Mouse (Mus musculus): ENCODE data around the gene Dlgap3.

Dlgap3 gene

DNA sequence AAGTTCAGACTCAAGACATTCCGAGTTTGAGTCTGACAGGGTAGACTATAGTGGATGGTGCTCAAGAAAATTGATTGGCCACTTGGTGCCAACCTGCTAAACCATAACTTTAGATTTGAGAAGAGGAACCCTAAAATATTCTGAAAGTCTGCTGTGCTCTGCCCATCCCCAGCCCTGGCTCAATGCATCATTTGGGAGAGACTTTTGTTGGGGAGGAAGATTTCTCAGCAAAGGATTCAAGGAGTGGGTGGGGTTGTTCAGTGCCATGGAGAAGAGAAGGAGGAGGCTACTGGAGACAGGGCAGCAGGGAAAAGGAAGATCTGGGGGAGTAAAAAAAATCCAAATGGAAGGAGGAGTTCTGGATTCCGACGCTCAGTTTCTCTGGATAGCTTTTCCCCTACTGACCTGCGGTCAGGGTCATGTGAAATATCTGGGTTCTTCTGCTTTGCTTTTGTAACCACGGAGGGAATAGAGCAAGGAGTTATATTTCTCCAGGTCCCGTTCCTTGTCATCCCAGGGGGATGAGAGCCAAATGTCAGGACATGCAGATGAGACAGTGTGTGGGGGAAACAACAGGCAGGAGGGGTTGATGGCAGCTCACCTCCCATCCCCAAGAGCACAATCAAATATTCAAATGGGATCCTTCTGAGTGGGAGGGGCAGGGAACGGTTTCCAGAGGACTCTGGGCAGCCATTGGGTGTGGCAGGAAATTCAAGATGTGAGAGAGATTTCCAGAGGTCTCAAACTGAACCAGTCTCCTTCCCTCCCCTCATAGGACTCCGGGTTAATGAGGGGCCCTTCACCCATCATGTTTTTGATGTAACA lies 5.3 kb downstream of the Dlgap3 start:
- no peak for DNase-seq (ENCODE audit: low spot score in 2 of 2)

DNA sequence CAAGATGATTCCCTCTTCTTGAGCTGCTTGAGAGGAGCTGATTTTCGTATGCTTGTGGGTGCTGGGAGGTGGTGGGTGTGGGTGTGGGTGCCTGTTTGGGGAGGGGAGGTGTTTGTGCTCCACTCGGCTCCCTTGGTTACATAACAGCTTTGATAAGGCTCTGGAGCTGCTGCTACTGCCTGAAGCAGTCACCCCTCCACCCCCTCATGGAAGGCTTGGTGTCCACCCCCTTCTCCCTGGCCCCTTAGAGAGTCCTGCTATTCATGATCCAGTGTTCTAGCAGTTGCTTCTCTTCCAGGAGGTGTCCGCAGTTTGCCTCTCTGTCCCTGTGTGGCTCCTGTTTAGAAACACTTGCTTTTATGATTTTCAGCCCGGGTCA lies 5.9 kb downstream of the Dlgap3 start:
- DNase-seq (ENCODE audit: low spot score in 2 of 2), result peak in 1 of 2 experiments; percentile 56

DNA sequence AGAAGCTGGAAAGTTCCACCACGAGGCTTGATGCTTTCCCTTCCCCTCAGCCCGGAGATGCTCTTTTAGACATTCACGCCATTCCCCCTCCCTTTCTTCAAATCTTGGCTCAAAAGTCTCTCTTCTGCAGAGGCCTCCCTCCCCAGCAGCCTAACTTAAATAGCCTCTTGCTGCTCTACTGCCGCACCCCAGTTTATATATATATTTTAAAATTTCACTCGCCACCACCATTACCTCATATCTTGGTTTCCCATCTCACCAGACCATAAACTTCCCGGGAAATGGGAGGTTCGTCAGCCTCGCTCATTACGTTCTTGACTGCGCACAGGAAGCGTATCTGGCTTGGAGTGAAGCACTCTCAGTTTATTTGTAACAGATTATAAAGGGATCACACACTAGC lies 9.0 kb downstream of the Dlgap3 start:
- no peak for DNase-seq (ENCODE audit: low spot score in 2 of 2)

DNA sequence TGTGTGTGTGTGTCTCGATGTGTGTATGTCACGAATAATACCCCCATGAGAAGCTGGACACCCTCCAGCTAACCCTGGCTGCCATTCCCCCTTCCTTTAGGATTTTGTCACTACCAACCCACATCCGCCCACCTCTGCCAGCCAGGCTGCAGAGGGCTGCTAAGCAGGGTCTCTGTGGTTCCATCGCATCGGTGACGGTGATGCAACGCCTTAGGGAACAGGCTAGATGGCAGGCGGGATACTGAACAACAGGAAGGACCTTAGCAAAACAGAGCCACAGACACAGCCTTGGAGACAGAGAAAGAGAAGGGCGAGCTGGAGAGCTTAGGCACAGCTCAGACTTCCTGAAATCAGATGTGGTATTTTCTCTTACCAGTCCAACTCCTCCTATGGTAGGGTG lies 9.7 kb downstream of the Dlgap3 start:
- no peak for DNase-seq (ENCODE audit: low spot score in 2 of 2)

DNA sequence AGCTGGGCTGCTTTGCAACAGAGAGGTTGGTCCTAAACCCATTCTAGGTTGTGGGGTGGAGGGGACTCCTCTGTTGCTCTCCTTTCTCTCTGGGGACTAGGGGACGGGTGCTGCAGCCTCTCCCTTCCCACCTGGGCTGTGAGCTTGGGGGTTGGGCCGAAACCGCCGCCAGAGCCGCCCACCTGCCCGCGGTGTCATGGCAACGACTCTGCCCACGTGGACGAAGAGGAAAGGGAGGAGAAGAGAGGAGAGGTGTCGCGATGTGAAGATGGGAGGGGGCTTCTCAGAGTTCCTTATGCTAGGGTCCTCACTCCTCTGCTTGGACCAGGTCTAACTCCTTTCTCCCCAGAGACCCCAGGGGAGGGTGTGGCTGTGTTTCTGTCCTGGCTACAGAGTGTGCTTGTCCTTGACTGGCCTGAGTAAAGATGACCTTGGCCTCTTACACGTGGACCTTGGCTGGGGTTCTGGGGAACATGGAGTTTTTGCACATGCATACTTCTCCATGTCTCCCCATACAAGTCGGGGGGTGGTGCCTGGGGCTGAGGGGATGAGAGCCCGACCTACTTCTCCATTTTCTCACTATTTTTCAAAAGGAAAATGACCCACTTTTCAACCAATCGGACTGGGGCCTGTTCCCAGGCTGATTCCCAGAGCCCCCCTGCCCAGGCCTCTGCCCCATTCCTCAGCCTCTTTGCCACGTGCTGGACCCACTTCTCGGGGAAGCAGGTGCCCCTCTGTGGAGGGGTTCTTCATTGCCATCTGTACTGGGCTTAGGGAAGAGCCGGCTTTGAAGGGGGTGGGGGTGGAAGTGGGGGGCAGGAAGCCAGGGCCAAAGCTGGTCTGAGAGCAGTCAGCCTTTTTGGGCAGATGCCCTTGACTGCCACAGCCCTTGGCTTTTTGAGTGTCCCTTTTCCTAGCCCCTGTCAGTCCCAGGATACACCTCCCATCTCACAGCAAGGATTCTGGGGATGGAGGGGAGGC lies 10.8 kb downstream of the Dlgap3 start:
- peak in 1 of 2 experiments; percentile 57 for DNase-seq (ENCODE audit: low spot score in 2 of 2)

DNA sequence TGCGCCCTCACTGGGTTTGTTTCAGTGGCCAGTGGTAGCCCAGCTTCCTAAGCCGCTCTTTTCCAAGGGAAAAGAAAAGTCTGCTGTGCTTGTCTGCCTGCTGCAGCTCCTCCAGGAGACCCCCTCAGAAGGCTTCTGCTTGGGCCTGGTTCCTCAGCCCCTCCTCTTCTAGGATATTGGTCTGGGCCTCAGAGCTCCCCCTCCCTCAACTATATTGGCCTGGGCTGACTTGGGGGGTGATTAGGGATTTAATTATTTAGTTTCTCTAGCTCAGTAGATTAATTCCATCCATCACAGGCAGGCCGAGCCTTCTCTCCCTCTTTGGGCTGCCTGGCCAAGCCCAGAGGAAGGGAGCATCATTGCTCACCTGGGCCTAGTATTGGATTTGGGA lies 11.4 kb downstream of the Dlgap3 start:
- no peak for DNase-seq (ENCODE audit: low spot score in 2 of 2)

DNA sequence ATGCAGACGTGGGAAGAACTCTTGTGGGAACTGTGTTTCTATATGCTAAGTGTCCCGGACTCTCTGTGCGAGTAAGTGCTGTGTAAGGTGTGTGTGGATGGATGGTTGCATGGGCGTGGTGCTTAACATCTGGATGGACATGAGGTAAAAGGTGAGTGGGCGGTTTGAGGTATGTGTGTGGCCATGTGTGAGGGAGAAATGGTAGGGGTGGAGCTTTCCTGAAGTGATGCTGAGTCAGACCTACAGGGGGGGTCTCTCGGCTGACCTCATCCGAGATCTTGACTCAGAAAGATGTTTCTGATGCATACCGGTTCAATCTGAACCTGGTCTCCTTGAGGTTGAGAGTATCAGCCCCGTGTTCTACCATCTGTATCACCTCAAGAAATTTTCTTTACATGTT lies 12.0 kb downstream of the Dlgap3 start:
- DNase-seq (ENCODE audit: low spot score in 2 of 2), result no peak

DNA sequence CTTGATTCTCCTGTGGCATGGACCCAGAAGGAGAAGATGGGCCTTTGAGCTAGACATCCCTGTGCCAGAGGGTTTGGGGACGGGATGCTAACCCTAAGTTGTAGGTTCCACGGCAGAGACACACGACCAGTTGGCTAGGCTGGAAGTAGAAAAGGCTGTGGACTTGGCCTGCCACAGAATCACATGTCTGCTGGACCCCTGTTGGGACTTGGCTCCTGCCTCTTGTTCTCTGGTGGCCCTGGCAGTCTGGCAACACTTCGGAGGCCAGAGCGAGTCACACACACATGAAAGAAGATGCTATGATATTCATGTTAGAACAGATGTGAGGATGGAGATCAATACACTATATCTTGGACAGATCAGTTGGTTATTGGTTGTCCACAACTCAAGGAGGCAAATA lies 14.9 kb downstream of the Dlgap3 start:
- DNase-seq (ENCODE audit: low spot score in 2 of 2), result no peak

DNA sequence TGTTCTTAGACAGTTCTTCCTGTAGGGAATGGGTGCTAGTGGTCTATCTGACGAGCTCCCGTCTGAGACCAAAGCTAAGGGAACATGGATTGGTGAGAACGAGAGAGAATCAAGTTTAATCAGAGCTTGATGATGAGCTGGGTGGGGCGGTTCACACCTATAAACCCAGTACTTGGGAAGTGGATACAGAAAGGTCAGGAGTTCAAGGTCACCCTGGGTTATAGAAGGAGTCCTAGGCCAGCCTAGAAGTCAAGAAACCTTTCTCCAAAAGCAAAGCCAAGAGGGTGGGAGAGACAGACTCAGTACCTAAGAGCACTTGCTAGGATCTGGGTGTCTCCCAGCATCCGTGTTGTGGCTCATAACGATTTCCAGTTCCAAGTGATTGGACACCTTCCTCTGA lies 21.9 kb downstream of the Dlgap3 start:
- no peak for DNase-seq (ENCODE audit: low spot score in 2 of 2)

DNA sequence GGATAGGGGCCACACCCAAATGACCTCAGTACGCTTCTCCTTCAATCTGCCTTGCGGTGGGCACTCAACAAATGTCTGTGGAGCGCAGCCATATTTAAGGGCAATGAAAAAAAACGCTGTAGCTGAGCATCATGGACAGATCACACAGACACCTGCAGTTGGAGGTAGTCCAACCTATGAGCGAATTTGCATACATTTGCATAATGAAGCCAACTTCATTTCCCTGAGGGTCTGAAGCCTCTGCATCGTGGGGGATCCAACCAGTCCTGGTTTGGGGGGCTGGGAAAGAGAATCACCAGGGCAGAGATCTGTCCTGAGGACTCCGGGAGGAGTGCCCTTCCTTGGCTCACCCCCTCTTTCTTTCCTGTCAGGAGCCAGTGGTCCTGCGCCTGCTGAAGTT lies 23.7 kb downstream of the Dlgap3 start:
- no peak for DNase-seq (ENCODE audit: low spot score in 2 of 2)

DNA sequence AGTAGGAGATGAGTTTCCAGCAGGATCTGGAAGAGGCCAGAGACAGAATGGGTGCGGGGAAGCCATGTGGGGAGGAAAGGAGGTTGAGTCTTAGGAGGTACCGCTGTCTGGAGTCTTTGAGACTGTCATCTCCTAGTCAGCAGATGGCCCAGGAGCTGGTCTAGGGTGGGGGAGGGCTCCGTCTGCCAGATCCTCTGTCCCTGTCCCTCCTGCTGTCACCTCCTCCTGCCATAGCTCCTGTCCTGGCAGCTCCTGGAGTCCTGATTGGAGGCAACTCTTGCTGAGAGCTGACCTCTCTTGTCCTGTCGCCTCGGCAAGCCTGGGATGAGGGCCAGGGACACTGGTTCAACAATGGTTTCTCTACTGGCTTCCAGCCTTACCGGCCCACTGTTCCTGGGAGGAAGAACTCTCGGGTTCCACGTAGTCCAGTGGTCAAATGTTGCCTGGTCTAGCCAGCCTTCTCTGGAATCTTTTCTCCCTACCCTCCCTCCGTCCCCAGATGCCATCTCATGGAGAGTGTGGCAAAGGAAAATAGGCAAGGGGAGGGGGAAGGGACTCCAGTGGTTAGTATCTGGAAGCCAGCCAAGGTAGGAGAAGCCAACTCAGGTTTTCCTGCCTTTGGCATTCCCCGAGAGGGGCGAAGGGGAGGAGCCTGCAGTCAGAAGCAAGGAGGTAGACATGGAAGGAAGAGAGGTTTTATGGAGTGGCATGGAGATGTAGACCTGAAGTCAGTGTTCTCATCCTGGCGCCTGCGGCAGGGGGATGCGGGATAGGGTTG lies 24.6 kb downstream of the Dlgap3 start:
- DNase-seq (ENCODE audit: low spot score in 2 of 2), result no peak

DNA sequence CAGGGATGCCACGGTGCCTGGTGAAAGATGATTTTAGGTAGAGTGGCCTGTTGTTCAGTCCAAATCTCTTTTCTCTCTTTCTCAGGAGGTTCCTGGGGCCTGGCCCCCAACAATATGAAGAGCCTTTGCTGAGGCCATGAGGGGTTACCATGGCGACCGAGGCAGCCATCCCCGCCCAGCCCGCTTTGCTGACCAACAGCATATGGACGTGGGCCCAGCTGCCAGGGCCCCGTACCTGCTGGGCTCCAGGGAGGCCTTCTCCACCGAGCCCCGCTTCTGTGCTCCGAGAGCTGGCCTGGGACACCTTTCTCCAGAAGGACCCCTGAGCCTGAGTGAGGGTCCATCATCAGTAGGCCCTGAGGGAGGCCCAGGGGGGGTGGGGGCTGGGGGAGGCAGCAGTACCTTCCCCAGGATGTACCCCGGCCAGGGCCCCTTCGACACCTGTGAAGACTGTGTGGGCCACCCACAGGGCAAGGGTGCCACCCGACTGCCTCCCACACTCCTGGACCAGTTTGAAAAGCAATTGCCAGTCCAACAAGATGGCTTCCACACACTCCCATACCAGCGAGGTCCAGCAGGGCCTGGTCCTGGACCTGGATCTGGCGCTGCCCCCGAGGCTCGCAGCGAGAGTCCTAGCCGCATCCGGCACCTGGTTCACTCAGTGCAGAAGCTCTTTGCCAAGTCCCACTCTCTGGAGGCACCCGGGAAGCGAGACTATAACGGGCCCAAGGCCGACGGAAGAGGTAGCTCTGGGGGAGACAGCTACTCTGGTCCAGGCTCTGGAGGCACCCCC lies 25.7 kb downstream of the Dlgap3 start:
- no peak for DNase-seq (ENCODE audit: low spot score in 2 of 2)

DNA sequence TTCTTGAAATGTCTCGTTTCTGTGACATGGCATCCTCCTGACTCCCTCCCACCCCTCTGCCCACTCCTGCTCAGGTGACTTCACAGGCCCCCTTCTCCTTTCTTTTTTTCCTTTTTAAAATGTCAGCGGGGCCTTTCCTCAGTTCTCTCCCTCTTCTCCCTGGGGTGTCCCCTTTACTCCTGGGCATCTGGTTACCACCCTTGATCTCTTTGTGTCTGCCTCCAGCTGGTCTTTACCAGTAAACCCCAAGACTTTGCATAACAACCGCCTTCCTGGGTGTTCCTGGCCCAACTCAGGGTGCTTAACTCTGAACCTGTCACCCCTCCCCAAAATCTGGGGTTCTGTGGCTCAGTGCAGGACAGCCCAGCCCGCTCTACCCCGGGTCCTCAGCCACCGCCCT lies 29.6 kb downstream of the Dlgap3 start:
- no peak for DNase-seq (ENCODE audit: low spot score in 2 of 2)

DNA sequence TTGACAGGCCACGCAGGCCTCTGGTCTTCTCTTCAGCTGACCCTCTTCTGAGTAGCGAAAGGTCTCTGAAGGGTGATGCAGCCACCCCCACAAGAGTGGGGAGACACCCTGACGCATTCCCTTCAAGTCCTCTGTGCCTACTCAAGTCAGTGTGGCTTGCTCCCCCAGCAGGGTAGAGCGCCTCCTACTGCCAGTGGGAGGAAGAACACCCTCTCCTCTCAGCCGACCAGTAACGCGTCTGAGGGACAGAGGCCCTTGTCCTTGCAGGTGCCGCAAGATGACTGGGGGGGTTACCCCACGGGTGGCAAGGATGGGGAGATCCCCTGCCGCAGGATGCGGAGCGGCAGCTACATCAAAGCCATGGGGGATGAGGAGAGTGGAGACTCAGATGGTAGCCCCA lies 30.4 kb downstream of the Dlgap3 start:
- no peak for DNase-seq (ENCODE audit: low spot score in 2 of 2)

DNA sequence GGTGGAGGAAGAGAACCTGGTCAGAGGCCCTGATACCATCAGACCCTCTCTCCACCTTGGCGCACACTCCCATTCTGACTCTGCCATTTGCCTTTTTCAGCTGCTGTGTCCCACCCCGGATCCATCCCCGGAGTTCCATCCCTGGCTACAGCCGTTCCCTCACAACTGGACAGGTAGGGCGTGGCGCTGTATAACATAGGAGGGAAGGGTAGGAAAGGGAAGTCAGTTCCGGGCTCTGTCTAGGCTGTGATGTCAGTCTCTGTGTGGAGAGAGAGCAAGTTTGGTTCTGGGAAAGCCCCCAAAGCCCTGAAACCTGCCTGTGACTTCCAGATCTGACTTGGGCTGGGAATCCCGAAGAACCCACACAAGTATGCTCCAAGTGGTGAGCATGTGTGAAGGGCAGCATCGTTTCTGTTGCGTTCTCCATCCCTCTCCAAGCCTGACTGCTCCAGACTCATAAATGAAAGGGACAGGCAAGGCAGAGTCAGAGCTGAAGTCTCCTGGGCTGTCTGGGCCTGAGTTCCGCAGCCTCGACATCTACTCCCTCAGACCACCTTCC lies 31.2 kb downstream of the Dlgap3 start:
- no peak for DNase-seq (ENCODE audit: low spot score in 2 of 2)

DNA sequence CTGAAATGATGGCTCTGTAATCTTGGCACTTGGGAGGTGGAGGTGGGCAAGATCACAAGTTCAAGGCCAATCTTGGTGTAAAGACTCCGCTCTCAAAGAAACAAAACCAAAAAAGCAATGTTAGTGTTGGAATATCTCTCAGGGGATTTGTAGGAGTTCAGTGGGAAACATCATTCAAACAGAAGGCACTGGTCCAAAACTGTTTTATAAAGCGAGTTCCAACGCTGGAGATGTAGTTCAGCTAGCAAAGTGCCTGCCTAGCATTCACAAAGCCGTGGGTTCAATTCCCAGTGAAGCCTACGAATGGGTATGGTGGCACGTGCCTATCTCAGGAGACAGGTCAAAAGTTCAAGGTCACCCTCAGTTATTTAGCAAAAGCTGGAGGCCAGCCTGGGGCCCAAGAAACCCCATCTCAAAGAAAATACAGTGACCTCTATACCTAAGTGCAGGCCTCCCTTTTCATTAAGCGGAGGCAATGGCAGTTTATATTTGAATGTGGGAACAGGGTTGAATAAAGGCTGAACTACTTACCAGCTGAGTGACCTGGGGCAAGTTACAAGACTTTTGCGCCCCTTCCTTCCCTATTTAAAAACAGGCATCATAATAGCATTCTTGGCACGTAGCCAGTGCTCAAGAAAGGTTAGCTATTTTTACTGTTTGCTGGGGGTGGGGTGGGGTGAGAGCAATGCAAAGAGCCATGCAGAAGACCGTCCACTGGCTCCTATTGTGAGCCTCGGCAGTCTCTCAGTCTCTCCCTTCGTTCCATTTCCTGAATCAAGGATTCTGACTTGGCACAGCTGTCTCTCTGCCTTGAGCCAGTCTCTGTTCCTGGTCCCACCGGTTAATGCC lies 32.0 kb downstream of the Dlgap3 start:
- DNase-seq (ENCODE audit: low spot score in 2 of 2), result no peak

DNA sequence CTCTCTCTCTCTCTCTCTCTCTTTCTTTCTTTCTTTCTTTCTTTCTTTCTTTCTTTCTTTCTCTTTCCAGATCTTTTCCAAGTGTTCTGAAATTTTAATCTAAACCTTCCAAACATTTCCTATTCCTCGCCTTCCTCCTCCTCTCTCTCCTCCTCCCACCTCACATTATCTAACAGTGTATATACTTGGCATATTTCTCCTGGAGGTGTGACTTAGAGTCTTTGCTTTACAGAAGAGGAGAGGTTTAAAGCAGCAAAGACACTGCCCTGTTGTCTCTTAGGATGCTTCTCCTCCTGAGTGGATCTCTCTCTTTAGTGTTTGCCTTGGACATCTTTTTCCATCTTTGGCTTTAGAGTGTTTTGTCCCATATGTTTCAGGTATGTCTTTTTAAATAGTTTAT lies 34.1 kb downstream of the Dlgap3 start:
- DNase-seq (ENCODE audit: low spot score in 2 of 2), result no peak

DNA sequence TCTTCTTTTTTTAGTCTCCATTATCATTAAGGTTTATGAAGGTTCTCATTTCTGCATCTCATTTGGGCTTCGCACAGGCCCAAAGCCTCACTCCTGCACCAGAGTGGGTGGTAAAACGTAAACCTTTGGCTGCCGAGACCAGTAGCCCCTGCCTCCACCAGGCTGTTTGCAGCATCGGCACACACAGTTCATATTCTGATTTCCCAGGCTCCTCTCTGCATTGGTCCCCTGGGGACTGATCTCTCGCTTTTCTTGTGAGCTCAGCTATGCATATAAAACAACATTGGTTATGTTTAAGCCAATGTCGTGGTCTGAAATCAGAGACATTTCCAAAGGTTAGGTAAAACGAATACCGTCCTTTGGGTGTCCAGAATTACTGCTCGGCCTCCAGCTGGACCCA lies 42.3 kb downstream of the Dlgap3 start:
- no peak for DNase-seq (ENCODE audit: low spot score in 2 of 2)

DNA sequence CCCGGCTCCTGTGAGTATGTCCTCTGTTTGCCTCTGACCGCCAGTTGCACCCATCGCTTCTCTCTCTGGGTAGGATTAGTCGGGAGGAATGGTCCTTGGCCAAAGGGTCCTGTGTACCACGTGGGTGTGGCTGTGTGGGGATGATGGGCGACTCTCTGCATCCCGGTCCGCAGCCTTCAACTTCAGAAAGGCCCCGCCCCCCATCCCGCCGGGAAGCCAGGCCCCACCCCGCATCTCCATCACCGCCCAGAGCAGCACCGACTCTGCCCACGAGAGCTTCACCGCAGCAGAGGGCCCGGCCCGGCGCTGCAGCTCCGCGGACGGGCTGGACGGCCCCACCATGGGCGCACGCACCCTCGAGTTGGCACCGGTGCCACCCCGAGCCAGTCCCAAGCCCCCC lies 45.5 kb downstream of the Dlgap3 start:
- DNase-seq (ENCODE audit: low spot score in 2 of 2), result no peak

DNA sequence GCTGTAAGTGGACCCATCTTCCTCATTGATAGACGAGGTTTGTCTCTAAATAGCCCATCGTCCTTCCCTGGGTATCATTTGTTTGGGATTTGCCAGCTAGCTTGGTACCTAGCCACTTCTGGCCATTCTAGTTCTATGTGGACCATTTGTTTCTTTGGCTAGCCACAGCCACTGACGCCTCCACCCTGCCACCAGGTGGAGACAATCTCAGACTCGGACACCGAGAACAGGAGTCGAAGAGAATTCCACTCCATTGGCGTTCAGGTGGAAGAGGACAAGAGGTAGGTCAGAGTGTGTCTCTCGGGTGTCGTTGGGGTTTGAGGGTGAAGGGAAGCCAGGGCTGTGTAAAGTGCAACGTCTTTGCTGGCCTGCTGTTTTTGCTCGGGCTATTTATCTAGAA lies 46.1 kb downstream of the Dlgap3 start:
- DNase-seq (ENCODE audit: low spot score in 2 of 2), result no peak
